Mouse (Mus musculus): Measurements from ENCODE around the gene Gm21976. TPM values are rescaled to one million over a fixed set of nuclear protein-coding genes. Genes with fewer than 3 reads are reported as not detected.

Gene Gm21976
- total RNA-seq, 2 experiments from 2014 or later: not detected

GRCm38 (mm10) chr13:98263458-98263987 lies 16.2 kb upstream of the Gm21976 start:
- Histone ChIP-seq H3K27ac (peak overlapping the region; percentile 90), H3K4me3 (peak overlapping the region; percentile 91)
- intact Hi-C loops (cut with DNase I): loop anchor here (1.0 to 5.0 kb wide), 2 partner anchors 53 to 1126 kb away; partner anchors contain the start of genes Gfm2 and Nsa2
- DNase-seq (ENCODE audit: extremely low spot score in 1 of 2, low spot score in 2 of 2): no peak
- TF ChIP-seq CTCF (IDR thresholded peaks at IDR 0.05): no peak

GRCm38 (mm10) chr13:98264111-98264510 lies 15.6 kb upstream of the Gm21976 start:
- intact Hi-C loops (cut with DNase I): loop anchor here (5.0 kb wide), 1 partner anchor 1127 kb away; the partner anchor contains the start of genes Gfm2 and Nsa2
- Histone ChIP-seq H3K4me3 (peak overlapping the region; percentile 91), H3K27ac (no peak overlapping the region)
- no peak for DNase-seq (ENCODE audit: extremely low spot score in 1 of 2, low spot score in 2 of 2)
- no peak for TF ChIP-seq CTCF (IDR thresholded peaks at IDR 0.05)

- TF ChIP-seq CTCF (IDR thresholded peaks at IDR 0.05): no peak
- no peak for DNase-seq (ENCODE audit: extremely low spot score in 1 of 2, low spot score in 2 of 2)
- H3K4me3 ChIP-seq: no peak overlapping the region
- intact Hi-C loops (cut with DNase I): no loop called here
- no peak overlapping the region for H3K27ac ChIP-seq
These were observed 5.7 kb upstream of the Gm21976 start for GRCm38 (mm10) chr13:98274023-98274422.

GRCm38 (mm10) chr13:98275646-98276045 lies 4.0 kb upstream of the Gm21976 start:
- TF ChIP-seq CTCF (IDR thresholded peaks at IDR 0.05): no peak
- Histone ChIP-seq H3K27ac (no peak overlapping the region), H3K4me3 (no peak overlapping the region)
- no peak for DNase-seq (ENCODE audit: extremely low spot score in 1 of 2, low spot score in 2 of 2)
- intact Hi-C loops (cut with DNase I): no loop called here

- H3K4me3 ChIP-seq: no peak overlapping the region
- no peak for TF ChIP-seq CTCF (IDR thresholded peaks at IDR 0.05)
- DNase-seq (ENCODE audit: extremely low spot score in 1 of 2, low spot score in 2 of 2): no peak
- intact Hi-C loops (cut with DNase I): no loop called here
- H3K27ac ChIP-seq: no peak overlapping the region
These were observed 3.4 kb upstream of the Gm21976 start for GRCm38 (mm10) chr13:98276253-98276652.

GRCm38 (mm10) chr13:98277501-98277900 lies 2.2 kb upstream of the Gm21976 start:
- Histone ChIP-seq H3K4me3 (no peak overlapping the region), H3K27ac (no peak overlapping the region)
- TF ChIP-seq CTCF (IDR thresholded peaks at IDR 0.05): no peak
- intact Hi-C loops (cut with DNase I): no loop called here
- no peak for DNase-seq (ENCODE audit: extremely low spot score in 1 of 2, low spot score in 2 of 2)

- no peak for TF ChIP-seq CTCF (IDR thresholded peaks at IDR 0.05)
- H3K4me3 ChIP-seq: no peak overlapping the region
- DNase-seq (ENCODE audit: extremely low spot score in 1 of 2, low spot score in 2 of 2): no peak
- H3K27ac ChIP-seq: no peak overlapping the region
- intact Hi-C loops (cut with DNase I): no loop called here
These were observed 1.4 kb downstream of the Gm21976 start for GRCm38 (mm10) chr13:98280990-98281650.

GRCm38 (mm10) chr13:98290719-98291118 lies 11.0 kb downstream of the Gm21976 start:
- Histone ChIP-seq H3K27ac (no peak overlapping the region), H3K4me3 (no peak overlapping the region)
- TF ChIP-seq CTCF (IDR thresholded peaks at IDR 0.05): peak; percentile 41
- intact Hi-C loops (cut with DNase I): no loop called here
- DNase-seq (ENCODE audit: extremely low spot score in 1 of 2, low spot score in 2 of 2): no peak

- no peak overlapping the region for H3K4me3 ChIP-seq
- H3K27ac ChIP-seq: no peak overlapping the region
- TF ChIP-seq CTCF (IDR thresholded peaks at IDR 0.05): no peak
- no peak for DNase-seq (ENCODE audit: extremely low spot score in 1 of 2, low spot score in 2 of 2)
- intact Hi-C loops (cut with DNase I): no loop called here
These were observed 12.0 kb downstream of the Gm21976 start for GRCm38 (mm10) chr13:98291712-98292111.

- intact Hi-C loops (cut with DNase I): no loop called here
These were observed 16.4 kb downstream of the Gm21976 start for GRCm38 (mm10) chr13:98296072-98296471.

GRCm38 (mm10) chr13:98297883-98298482 lies 18.3 kb downstream of the Gm21976 start:
- peak; percentile 5; the same call in 1 of the 2 replicates for TF ChIP-seq CTCF (IDR thresholded peaks at IDR 0.05)
- DNase-seq (ENCODE audit: extremely low spot score in 1 of 2, low spot score in 2 of 2): no peak
- intact Hi-C loops (cut with DNase I): no loop called here
- H3K27ac ChIP-seq: no peak overlapping the region
- H3K4me3 ChIP-seq: no peak overlapping the region

More at GRCm38 (mm10) chr13:98296072-98296471, 16.4 kb downstream of the Gm21976 start:
- TF ChIP-seq CTCF (IDR thresholded peaks at IDR 0.05): no peak
- no peak overlapping the region for H3K4me3 ChIP-seq
- DNase-seq (ENCODE audit: extremely low spot score in 1 of 2, low spot score in 2 of 2): no peak
- H3K27ac ChIP-seq: no peak overlapping the region
